Mouse (Mus musculus): Measurements from ENCODE around the gene 1700037C18Rik. TPM values are rescaled to one million over a fixed set of nuclear protein-coding genes. Genes with fewer than 3 reads are reported as not detected.

1700037C18Rik gene
- polyA plus RNA-seq, 1 experiment from 2014 or later: 10.0 TPM

GRCm38 (mm10) chr16:3885065-3885670 is 23.3 kb downstream of the 1700037C18Rik start:
- Histone ChIP-seq H3K36me3 (ENCODE audit: control insufficient read depth, insufficient read depth, low read length) (0 out of 2 replicates have a peak, but pooled peaks cover 9% of the 10 kb centered on the region), H3K27me3 (replicated peaks; ENCODE audit: control insufficient read depth, insufficient read depth, low read length) (no peaks in the 10 kb centered on the region), H3K9me3 (replicated peaks; ENCODE audit: control insufficient read depth, low read length) (no peaks in the 10 kb centered on the region), H3K9ac (ENCODE audit: low read length) (peak overlapping the region; percentile 90), H3K4me3 (ENCODE audit: low read depth, low read length) (peak overlapping the region; percentile 91), H3K4me2 (ENCODE audit: low read length) (peak overlapping the region; percentile 76), H3K27ac (ENCODE audit: low read depth, low read length) (peak overlapping the region; percentile 94; the same call in 1 of the 2 replicates), H3K4me1 (ENCODE audit: control insufficient read depth, insufficient read depth, low read length) (peaks cover 12% of the 10 kb centered on the region)
- WGBS: 3% methylated on average over 10 of the region's 10 CpGs
- ATAC-seq (no peak), DNase-seq (ENCODE audit: low spot score) (peak; percentile 6)

GRCm38 (mm10) chr16:3884201-3885064 is 24.1 kb downstream of the 1700037C18Rik start, which contains the start of the genes Zfp597 and Gm20695:
Zfp597 (minus strand) TSS chr16:3884561.
Gm20695 (plus strand) TSS chr16:3884648.
- peak; percentile 99 for ATAC-seq
- Histone ChIP-seq H3K4me1 (ENCODE audit: control insufficient read depth, insufficient read depth, low read length) (peaks cover 12% of the 10 kb centered on the region), H3K27ac (ENCODE audit: low read depth, low read length) (peak within 1 kb of the TSS; percentile 94), H3K9me3 (replicated peaks; ENCODE audit: control insufficient read depth, low read length) (no peaks in the 10 kb centered on the region), H3K27me3 (replicated peaks; ENCODE audit: control insufficient read depth, insufficient read depth, low read length) (no peaks in the 10 kb centered on the region), H3K36me3 (ENCODE audit: control insufficient read depth, insufficient read depth, low read length) (peaks cover 11% of the 10 kb centered on the region; the same call in 1 of the 2 replicates), H3K9ac (ENCODE audit: low read length) (peak within 1 kb of the TSS; percentile 90), H3K4me3 (ENCODE audit: low read depth, low read length) (peak within 1 kb of the TSS; percentile 91), H3K4me2 (ENCODE audit: low read length) (peak within 1 kb of the TSS; percentile 76)
- WGBS: under 1% methylated on average over 80 of the region's 88 CpGs
- DNase-seq (ENCODE audit: low spot score): peak; percentile 97

- DNase-seq (ENCODE audit: low spot score): no peak
- Histone ChIP-seq H3K27ac (ENCODE audit: low read depth, low read length) (no peak overlapping the region), H3K9me3 (replicated peaks; ENCODE audit: control insufficient read depth, low read length) (no peaks in the 10 kb centered on the region), H3K9ac (ENCODE audit: low read length) (no peak overlapping the region), H3K4me1 (ENCODE audit: control insufficient read depth, insufficient read depth, low read length) (peaks cover 10% of the 10 kb centered on the region; the same call in 1 of the 2 replicates), H3K4me2 (ENCODE audit: low read length) (no peak overlapping the region), H3K36me3 (ENCODE audit: control insufficient read depth, insufficient read depth, low read length) (peaks cover 22% of the 10 kb centered on the region; the same call in 1 of the 2 replicates), H3K27me3 (replicated peaks; ENCODE audit: control insufficient read depth, insufficient read depth, low read length) (no peaks in the 10 kb centered on the region), H3K4me3 (ENCODE audit: low read depth, low read length) (no peak overlapping the region)
- no peak for ATAC-seq
- 94% methylated on average over 4 of the region's 4 CpGs for WGBS
Measured at GRCm38 (mm10) chr16:3876346-3876745, 32.1 kb downstream of the 1700037C18Rik start.

- DNase-seq (ENCODE audit: low spot score) (peak; percentile 96), ATAC-seq (peak; percentile 99)
- peaks cover 10% of the 10 kb centered on the region; the same call in 1 of the 2 replicates for H3K4me1 ChIP-seq (ENCODE audit: control insufficient read depth, insufficient read depth, low read length)
- H3K27me3 ChIP-seq (replicated peaks; ENCODE audit: control insufficient read depth, insufficient read depth, low read length): no peaks in the 10 kb centered on the region
- 3% methylated on average over 47 of the region's 47 CpGs for WGBS
- peak within 1 kb of the TSS; percentile 55 for H3K4me3 ChIP-seq (ENCODE audit: low read depth, low read length)
- H3K36me3 ChIP-seq (ENCODE audit: control insufficient read depth, insufficient read depth, low read length): peaks cover 16% of the 10 kb centered on the region
- H3K4me2 ChIP-seq (ENCODE audit: low read length): peak within 1 kb of the TSS; percentile 93
- H3K9me3 ChIP-seq (replicated peaks; ENCODE audit: control insufficient read depth, low read length): no peaks in the 10 kb centered on the region
- H3K9ac ChIP-seq (ENCODE audit: low read length): peak within 1 kb of the TSS; percentile 60
- H3K27ac ChIP-seq (ENCODE audit: low read depth, low read length): peak within 1 kb of the TSS; percentile 72
Measured at GRCm38 (mm10) chr16:3872216-3873047, 36.1 kb downstream of the 1700037C18Rik start, which contains the start of gene Naa60. Naa60 (plus strand) TSS chr16:3872375.

GRCm38 (mm10) chr16:3871815-3872214 is 36.7 kb downstream of the 1700037C18Rik start:
- peak overlapping the region; percentile 55 for H3K4me3 ChIP-seq (ENCODE audit: low read depth, low read length)
- no peak overlapping the region for H3K27ac ChIP-seq (ENCODE audit: low read depth, low read length)
- ATAC-seq: no peak
- no peaks in the 10 kb centered on the region for H3K9me3 ChIP-seq (replicated peaks; ENCODE audit: control insufficient read depth, low read length)
- peak overlapping the region; percentile 60 for H3K9ac ChIP-seq (ENCODE audit: low read length)
- H3K36me3 ChIP-seq (ENCODE audit: control insufficient read depth, insufficient read depth, low read length): peaks cover 17% of the 10 kb centered on the region
- no peak for DNase-seq (ENCODE audit: low spot score)
- peaks cover 10% of the 10 kb centered on the region; the same call in 1 of the 2 replicates for H3K4me1 ChIP-seq (ENCODE audit: control insufficient read depth, insufficient read depth, low read length)
- WGBS: 2% methylated on average over 16 of the region's 16 CpGs
- H3K27me3 ChIP-seq (replicated peaks; ENCODE audit: control insufficient read depth, insufficient read depth, low read length): no peaks in the 10 kb centered on the region
- H3K4me2 ChIP-seq (ENCODE audit: low read length): peak overlapping the region; percentile 93

- 94% methylated on average over 4 of the region's 4 CpGs for WGBS
- Histone ChIP-seq H3K9me3 (replicated peaks; ENCODE audit: control insufficient read depth, low read length) (no peaks in the 10 kb centered on the region), H3K9ac (ENCODE audit: low read length) (no peak overlapping the region), H3K4me3 (ENCODE audit: low read depth, low read length) (no peak overlapping the region), H3K27me3 (replicated peaks; ENCODE audit: control insufficient read depth, insufficient read depth, low read length) (no peaks in the 10 kb centered on the region), H3K4me2 (ENCODE audit: low read length) (no peak overlapping the region), H3K4me1 (ENCODE audit: control insufficient read depth, insufficient read depth, low read length) (no peaks in the 10 kb centered on the region), H3K36me3 (ENCODE audit: control insufficient read depth, insufficient read depth, low read length) (peaks cover 26% of the 10 kb centered on the region), H3K27ac (ENCODE audit: low read depth, low read length) (no peak overlapping the region)
- DNase-seq (ENCODE audit: low spot score): no peak
- ATAC-seq: no peak
Measured at GRCm38 (mm10) chr16:3859254-3859653, 49.2 kb downstream of the 1700037C18Rik start.

GRCm38 (mm10) chr16:3855776-3856175 is 52.7 kb downstream of the 1700037C18Rik start:
- no peaks in the 10 kb centered on the region for H3K27me3 ChIP-seq (replicated peaks; ENCODE audit: control insufficient read depth, insufficient read depth, low read length)
- DNase-seq (ENCODE audit: low spot score): no peak
- 78% methylated on average over 1 of the region's 1 CpGs for WGBS
- no peak overlapping the region for H3K4me2 ChIP-seq (ENCODE audit: low read length)
- H3K36me3 ChIP-seq (ENCODE audit: control insufficient read depth, insufficient read depth, low read length): peaks cover 6% of the 10 kb centered on the region
- no peaks in the 10 kb centered on the region for H3K9me3 ChIP-seq (replicated peaks; ENCODE audit: control insufficient read depth, low read length)
- no peak overlapping the region for H3K9ac ChIP-seq (ENCODE audit: low read length)
- ATAC-seq: no peak
- no peak overlapping the region for H3K4me3 ChIP-seq (ENCODE audit: low read depth, low read length)
- H3K27ac ChIP-seq (ENCODE audit: low read depth, low read length): no peak overlapping the region
- no peaks in the 10 kb centered on the region for H3K4me1 ChIP-seq (ENCODE audit: control insufficient read depth, insufficient read depth, low read length)

GRCm38 (mm10) chr16:3854437-3855182 is 53.9 kb downstream of the 1700037C18Rik start:
- WGBS: 50% methylated on average over 11 of the region's 11 CpGs
- no peaks in the 10 kb centered on the region for H3K4me1 ChIP-seq (ENCODE audit: control insufficient read depth, insufficient read depth, low read length)
- H3K36me3 ChIP-seq (ENCODE audit: control insufficient read depth, insufficient read depth, low read length): 0 out of 2 replicates have a peak, but pooled peaks cover 2% of the 10 kb centered on the region
- H3K27me3 ChIP-seq (replicated peaks; ENCODE audit: control insufficient read depth, insufficient read depth, low read length): no peaks in the 10 kb centered on the region
- no peak overlapping the region for H3K9ac ChIP-seq (ENCODE audit: low read length)
- ATAC-seq (no peak), DNase-seq (ENCODE audit: low spot score) (no peak)
- no peak overlapping the region for H3K27ac ChIP-seq (ENCODE audit: low read depth, low read length)
- H3K4me3 ChIP-seq (ENCODE audit: low read depth, low read length): no peak overlapping the region
- no peaks in the 10 kb centered on the region for H3K9me3 ChIP-seq (replicated peaks; ENCODE audit: control insufficient read depth, low read length)
- no peak overlapping the region for H3K4me2 ChIP-seq (ENCODE audit: low read length)
